Mouse (Mus musculus): ENCODE measurements around the gene Naaa.
A peak's percentile ranks its signal among the peaks of the same experiment; 100 is the strongest.

- TF ChIP-seq POLR2A (IDR thresholded peaks at IDR 0.05; ENCODE audit: low read depth, low read length) (no peak), CTCF (conservative IDR thresholded peaks at IDR 0.05; ENCODE audit: insufficient read depth, insufficient read length, low read depth, low read length) (peak; percentile 16; the same call in 1 of the 2 replicates)
Measured at GRCm38 (mm10) chr5:92321631-92322400, 43.8 kb upstream of the Naaa start.
